In the genomic region with DNA sequence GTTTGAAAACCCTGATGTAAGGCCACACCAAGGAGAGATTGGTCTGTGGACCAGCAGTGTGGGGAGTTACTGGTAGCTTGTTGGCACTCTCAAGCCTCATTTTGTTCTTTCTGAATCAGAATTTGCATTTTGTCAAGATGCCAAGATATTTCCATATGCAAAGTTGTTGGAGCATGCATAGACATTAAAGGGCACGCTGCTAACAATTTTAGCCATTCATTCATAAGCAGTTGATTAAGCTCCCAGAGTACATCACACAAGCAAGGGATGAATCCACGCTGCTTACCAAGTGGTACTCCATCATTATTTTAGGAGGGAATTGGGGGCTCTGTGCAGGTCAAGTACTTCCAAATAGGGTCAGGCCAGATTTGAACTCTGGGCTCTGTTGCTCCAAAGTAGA, we compare ENCODE assay signal across 26 mouse cellular contexts.
DNase-seq lines count a peak whose midpoint lies in the region; ATAC-seq lines count a peak whose summit lies in the region.
"Had no signal": no experiment of that assay in that cellular context is flagged by ENCODE, and none has a peak within 500 bp of the region (broad histone marks: within the 10 kb centered on the region; RNA-seq: fewer than 3 reads in every experiment).

No protein-coding gene starts in this region.

- H3K4me1 ChIP-seq in hindbrain, embryonic 14.5 days (replicated peaks; ENCODE audit: control insufficient read depth, insufficient read depth, low read length): no peaks in the 10 kb centered on the region
- H3K4me1 ChIP-seq: heart, embryonic 15.5 days; intestine, embryonic 15.5 days; liver, embryonic 15.5 days; neural tube, embryonic 13.5 days; stomach, embryonic 15.5 days had no signal

- WGBS in hindbrain, embryonic 14.5 days: 38% methylated on average over 2 of the region's 2 CpGs

- no peak overlapping the region for H3K4me2 ChIP-seq in hindbrain, embryonic 14.5 days (replicated peaks)
- H3K4me2 ChIP-seq: heart, embryonic 15.5 days; intestine, embryonic 15.5 days; liver, embryonic 15.5 days; neural tube, embryonic 13.5 days; stomach, embryonic 15.5 days had no signal

- peak; percentile 55; the same call in 1 of the 2 replicates for ATAC-seq in hindbrain, embryonic 14.5 days (ENCODE audit: low FRiP score)
- ATAC-seq: intestine, embryonic 15.5 days had no signal

- no peaks in the 10 kb centered on the region for H3K27me3 ChIP-seq in hindbrain, embryonic 14.5 days (ENCODE audit: control insufficient read depth, insufficient read depth, low read length)
- H3K27me3 ChIP-seq: heart, embryonic 15.5 days; intestine, embryonic 15.5 days; liver, embryonic 15.5 days; neural tube, embryonic 13.5 days; stomach, embryonic 15.5 days had no signal

- DNase-seq in heart, adult 11 months: peak; percentile 70
- no peak for DNase-seq in heart, postnatal 4 days
- DNase-seq in retina, postnatal 1 day: peak; percentile 49
- DNase-seq in retina, embryonic 14.5 days (ENCODE audit: low spot score): no peak
- peak; percentile 34 for DNase-seq in hindbrain, embryonic 14.5 days (ENCODE audit: low spot score)
- no peak for DNase-seq in testis, postnatal 14 days (ENCODE audit: low spot score)
- DNase-seq in cerebellum, postnatal 10 days: no peak
- DNase-seq in cerebellum, postnatal 36 days: no peak
- DNase-seq: cerebellum, adult 2 months; gastrocnemius, postnatal 25 days; heart, postnatal 36 days; kidney, adult 8-10 months; kidney, postnatal 14 days; left cerebral cortex, postnatal 4 days; liver; lung, postnatal 4 days; right cerebral cortex, adult 18-20 months; right cerebral cortex, postnatal 4 days; thymus, adult 18-20 months; thymus, postnatal 36 days had no signal

- no peaks in the 10 kb centered on the region for H3K36me3 ChIP-seq in hindbrain, embryonic 14.5 days (replicated peaks; ENCODE audit: control insufficient read depth, insufficient read depth)
- H3K36me3 ChIP-seq: heart, embryonic 15.5 days; intestine, embryonic 15.5 days; liver, embryonic 15.5 days; neural tube, embryonic 13.5 days; stomach, embryonic 15.5 days had no signal

- H3K9ac ChIP-seq in hindbrain, embryonic 14.5 days: no peak overlapping the region
- H3K9ac ChIP-seq: heart, embryonic 15.5 days; intestine, embryonic 15.5 days; liver, embryonic 15.5 days; neural tube, embryonic 13.5 days; stomach, embryonic 15.5 days had no signal

- H3K4me3 ChIP-seq in hindbrain, embryonic 14.5 days (replicated peaks; ENCODE audit: low read length): no peak overlapping the region
- H3K4me3 ChIP-seq: heart, embryonic 15.5 days; intestine, embryonic 15.5 days; liver, embryonic 15.5 days; myocyte; neural tube, embryonic 13.5 days; stomach, embryonic 15.5 days had no signal

- H3K9me3 ChIP-seq in hindbrain, embryonic 14.5 days (ENCODE audit: control insufficient read depth, low read length): no peaks in the 10 kb centered on the region
- H3K9me3 ChIP-seq: heart, embryonic 15.5 days; intestine, embryonic 15.5 days; liver, embryonic 15.5 days; neural tube, embryonic 13.5 days; stomach, embryonic 15.5 days had no signal

- H3K27ac ChIP-seq in hindbrain, embryonic 14.5 days: no peak overlapping the region
- H3K27ac ChIP-seq: heart, embryonic 15.5 days; intestine, embryonic 15.5 days; liver, embryonic 15.5 days; neural tube, embryonic 13.5 days; stomach, embryonic 15.5 days had no signal

Comparison
In these comparisons a context has a peak if more than half of its experiments do, and no peak if none do; other contexts are left out.
1. DNase-seq: peak in heart, adult 11 months (single experiment), retina, postnatal 1 day (single experiment) and hindbrain, embryonic 14.5 days (single experiment); none in heart, postnatal 4 days (single experiment), retina, embryonic 14.5 days (single experiment), testis, postnatal 14 days (single experiment), cerebellum, postnatal 10 days (0 of 2) and cerebellum, postnatal 36 days (0 of 2).